Mouse (Mus musculus) erythroblast, embryonic 14.5 days (primary cell): Measurements from ENCODE around the gene Ywhag. TPM values are rescaled to one million over a fixed set of nuclear protein-coding genes. Genes with fewer than 3 reads are reported as not detected.

Experiments used
- H3K27me3 ChIP-seq: 2 replicates; pipeline ENCODE4 v1.6.1; 2012; ENCODE audit warnings: inconsistent platforms; ENCODE audit not compliant: control insufficient read depth
- H3K36me3 ChIP-seq: 2 replicates; pipeline ENCODE4 v1.6.1; 2012; ENCODE audit warnings: mild to moderate bottlenecking, inconsistent platforms; ENCODE audit not compliant: control insufficient read depth
- H3K4me1 ChIP-seq: 2 replicates; pipeline ENCODE4 v1.6.1; 2012; ENCODE audit warnings: inconsistent platforms; ENCODE audit not compliant: control insufficient read depth
- H3K4me3 ChIP-seq: replicated peaks from 2 replicates; pipeline ENCODE3; 2012; ENCODE audit warnings: moderate library complexity, mild to moderate bottlenecking, inconsistent platforms
- H3K9me3 ChIP-seq: 2 replicates; pipeline ENCODE4 v1.6.1; 2012; ENCODE audit warnings: low read length, inconsistent platforms, mixed read lengths; ENCODE audit not compliant: control insufficient read depth
- GATA1 ChIP-seq: IDR thresholded peaks from 2 replicates; pipeline ENCODE4 v1.6.1; 2012; ENCODE audit warnings: low read length, inconsistent platforms, mixed read lengths
- TAL1 ChIP-seq: IDR thresholded peaks from 3 replicates; pipeline ENCODE4 v1.6.1; 2012; ENCODE audit warnings: low read length, inconsistent platforms, mixed read lengths
- polyA plus RNA-seq: library from polyadenylated mRNA; stranded (reverse); fragments of >175 nt; gene quantifications from 2 replicates; pipeline ENCODE4 v1.2.3, GENCODE M21; 2012

Gene Ywhag
- polyA plus RNA-seq, 1 experiment = 5.6 TPM

DNA sequence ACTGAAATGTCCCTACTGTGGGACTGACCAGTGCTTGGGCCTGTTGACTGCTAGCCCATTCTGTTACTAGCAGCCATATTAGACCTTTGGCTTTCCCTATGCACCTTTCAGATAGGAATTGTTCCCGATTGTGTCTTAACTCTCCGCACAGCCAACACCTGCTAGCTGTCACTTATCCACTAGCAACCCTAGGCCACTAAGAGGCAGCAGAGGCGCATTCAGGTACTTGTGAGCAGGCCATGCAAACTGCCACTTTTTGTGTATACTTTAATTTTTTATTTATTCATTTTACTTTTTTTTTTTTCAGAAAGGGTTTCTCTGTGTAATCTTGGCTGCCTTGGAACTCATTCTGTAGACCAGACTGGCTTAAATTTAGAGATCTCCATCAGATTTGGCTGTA is 33.7 kb downstream of the Ywhag start:
- Histone ChIP-seq H3K9me3 (no peaks in the 10 kb centered on the region; the same call in 1 of the 2 replicates), H3K4me3 (no peak overlapping the region), H3K27me3 (peaks cover 6% of the 10 kb centered on the region; the same call in 1 of the 2 replicates), H3K36me3 (peaks cover under 1% of the 10 kb centered on the region; the same call in 1 of the 2 replicates), H3K4me1 (peaks cover 8% of the 10 kb centered on the region)
- TF ChIP-seq GATA1 = no peak
- TF ChIP-seq TAL1 = no peak

GRCm38 (mm10) chr5:135899833-135900232 is 34.6 kb downstream of the Ywhag start:
- no peak for TF ChIP-seq GATA1
- TF ChIP-seq TAL1 = no peak
- Histone ChIP-seq H3K36me3 (no peaks in the 10 kb centered on the region), H3K9me3 (no peaks in the 10 kb centered on the region; the same call in 1 of the 2 replicates)

DNA sequence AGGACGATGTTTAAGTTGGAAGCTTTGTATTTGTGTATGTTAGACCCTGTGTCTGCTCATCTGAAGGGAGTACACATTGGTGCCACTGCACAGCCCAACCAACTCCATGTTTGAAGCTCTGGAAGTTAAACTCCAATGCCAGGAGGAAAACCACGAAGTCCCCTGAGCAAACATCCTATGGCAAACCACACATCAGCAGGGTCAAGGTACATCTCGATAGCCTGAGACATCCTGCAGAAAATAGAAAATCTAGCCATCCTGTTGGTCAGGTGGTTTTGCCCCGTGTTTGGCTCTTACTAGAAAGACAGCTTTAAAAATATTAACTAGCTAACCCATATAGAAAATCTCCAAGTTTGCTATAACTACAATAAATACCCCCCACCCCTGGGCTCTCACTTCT is 35.4 kb downstream of the Ywhag start:
- Histone ChIP-seq H3K4me3 (no peak overlapping the region), H3K4me1 (peaks cover 8% of the 10 kb centered on the region)
- TF ChIP-seq TAL1 (no peak), GATA1 (no peak)

More at GRCm38 (mm10) chr5:135899833-135900232, 34.6 kb downstream of the Ywhag start:
- Histone ChIP-seq H3K27me3 (peaks cover 6% of the 10 kb centered on the region; the same call in 1 of the 2 replicates), H3K4me1 (peaks cover 8% of the 10 kb centered on the region), H3K4me3 (no peak overlapping the region)

GRCm38 (mm10) chr5:135898028-135898427 is 36.4 kb downstream of the Ywhag start:
- Histone ChIP-seq H3K27me3 (peaks cover 3% of the 10 kb centered on the region), H3K36me3 (no peaks in the 10 kb centered on the region), H3K4me1 (no peaks in the 10 kb centered on the region), H3K9me3 (no peaks in the 10 kb centered on the region; the same call in 1 of the 2 replicates), H3K4me3 (no peak overlapping the region)
- TF ChIP-seq GATA1 = no peak

More for the DNA sequence above, 35.4 kb downstream of the Ywhag start:
- Histone ChIP-seq H3K9me3 (no peaks in the 10 kb centered on the region; the same call in 1 of the 2 replicates), H3K36me3 (no peaks in the 10 kb centered on the region), H3K27me3 (peaks cover 6% of the 10 kb centered on the region; the same call in 1 of the 2 replicates)

GRCm38 (mm10) chr5:135894958-135895357 is 39.5 kb downstream of the Ywhag start:
- TF ChIP-seq TAL1 = no peak
- TF ChIP-seq GATA1 = no peak
- Histone ChIP-seq H3K36me3 (no peaks in the 10 kb centered on the region), H3K9me3 (no peaks in the 10 kb centered on the region), H3K4me3 (no peak overlapping the region), H3K27me3 (peaks cover 27% of the 10 kb centered on the region), H3K4me1 (no peaks in the 10 kb centered on the region)

DNA sequence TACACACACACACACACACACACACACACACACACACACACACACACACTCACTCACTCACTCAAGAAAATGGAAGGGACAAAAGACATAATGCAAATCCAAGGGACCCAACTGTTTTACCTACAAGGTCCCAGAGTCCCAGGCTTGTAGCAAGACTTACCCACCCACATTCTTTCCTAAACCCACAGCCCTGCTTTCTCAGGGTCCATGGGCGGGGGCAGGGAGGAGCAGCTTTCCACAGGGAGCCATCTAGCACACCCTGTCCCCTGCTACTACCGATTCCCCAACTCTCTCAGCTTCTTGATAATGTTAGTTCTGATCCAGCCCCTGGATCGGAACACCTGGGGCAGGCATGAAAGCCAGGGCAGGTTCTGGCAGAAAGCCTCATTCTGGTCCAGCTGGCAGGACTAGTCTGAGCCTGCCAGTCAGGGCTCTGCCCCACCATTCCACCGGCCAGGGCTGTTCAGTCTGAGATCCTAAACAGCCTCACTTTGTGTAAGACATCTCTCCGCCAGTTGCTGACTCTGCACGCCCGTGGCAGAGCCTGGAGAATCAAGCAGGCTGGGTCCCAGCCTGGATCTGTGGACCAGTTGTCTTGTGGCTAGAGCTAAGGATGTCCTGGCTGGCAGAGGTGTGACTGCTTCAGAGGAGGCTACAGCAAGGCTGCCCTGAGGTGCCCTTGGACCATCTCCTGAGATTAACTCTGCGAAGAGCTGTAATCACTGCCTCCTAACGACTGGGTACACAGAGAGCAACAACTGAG is 41.6 kb downstream of the Ywhag start:
- H3K36me3 ChIP-seq = no peaks in the 10 kb centered on the region
- H3K4me3 ChIP-seq = no peak overlapping the region
- no peaks in the 10 kb centered on the region for H3K9me3 ChIP-seq
- TF ChIP-seq GATA1 (no peak), TAL1 (no peak)
- H3K4me1 ChIP-seq = no peaks in the 10 kb centered on the region
- peaks cover 47% of the 10 kb centered on the region for H3K27me3 ChIP-seq

DNA sequence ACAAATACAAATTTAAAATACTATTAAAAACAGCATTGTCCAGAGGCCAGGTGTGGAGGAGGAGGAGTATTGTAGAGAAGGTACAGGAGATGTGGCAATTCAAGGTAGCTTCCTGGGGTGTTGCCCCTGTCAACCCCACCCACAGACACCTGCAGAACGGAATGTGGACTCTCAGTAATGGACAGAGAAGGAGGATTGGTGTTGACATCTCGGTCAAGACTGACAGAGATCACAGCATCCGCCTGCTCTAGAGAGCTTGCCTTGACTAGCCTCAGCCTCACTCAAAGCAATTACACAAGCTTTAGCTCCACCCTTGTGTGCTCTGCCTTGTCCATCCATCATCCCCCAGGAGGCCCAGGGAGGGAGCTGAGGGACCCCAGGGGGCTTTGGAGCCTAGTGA is 43.5 kb downstream of the Ywhag start:
- no peaks in the 10 kb centered on the region for H3K36me3 ChIP-seq
- H3K27me3 ChIP-seq = peaks cover 61% of the 10 kb centered on the region

GRCm38 (mm10) chr5:135890323-135890722 is 44.1 kb downstream of the Ywhag start:
- peaks cover 65% of the 10 kb centered on the region for H3K27me3 ChIP-seq
- no peak overlapping the region for H3K4me3 ChIP-seq

More for the DNA sequence above, 43.5 kb downstream of the Ywhag start:
- no peak overlapping the region for H3K4me3 ChIP-seq
- no peak for TF ChIP-seq TAL1
- no peak for TF ChIP-seq GATA1
- H3K9me3 ChIP-seq = no peaks in the 10 kb centered on the region
- no peaks in the 10 kb centered on the region for H3K4me1 ChIP-seq

DNA sequence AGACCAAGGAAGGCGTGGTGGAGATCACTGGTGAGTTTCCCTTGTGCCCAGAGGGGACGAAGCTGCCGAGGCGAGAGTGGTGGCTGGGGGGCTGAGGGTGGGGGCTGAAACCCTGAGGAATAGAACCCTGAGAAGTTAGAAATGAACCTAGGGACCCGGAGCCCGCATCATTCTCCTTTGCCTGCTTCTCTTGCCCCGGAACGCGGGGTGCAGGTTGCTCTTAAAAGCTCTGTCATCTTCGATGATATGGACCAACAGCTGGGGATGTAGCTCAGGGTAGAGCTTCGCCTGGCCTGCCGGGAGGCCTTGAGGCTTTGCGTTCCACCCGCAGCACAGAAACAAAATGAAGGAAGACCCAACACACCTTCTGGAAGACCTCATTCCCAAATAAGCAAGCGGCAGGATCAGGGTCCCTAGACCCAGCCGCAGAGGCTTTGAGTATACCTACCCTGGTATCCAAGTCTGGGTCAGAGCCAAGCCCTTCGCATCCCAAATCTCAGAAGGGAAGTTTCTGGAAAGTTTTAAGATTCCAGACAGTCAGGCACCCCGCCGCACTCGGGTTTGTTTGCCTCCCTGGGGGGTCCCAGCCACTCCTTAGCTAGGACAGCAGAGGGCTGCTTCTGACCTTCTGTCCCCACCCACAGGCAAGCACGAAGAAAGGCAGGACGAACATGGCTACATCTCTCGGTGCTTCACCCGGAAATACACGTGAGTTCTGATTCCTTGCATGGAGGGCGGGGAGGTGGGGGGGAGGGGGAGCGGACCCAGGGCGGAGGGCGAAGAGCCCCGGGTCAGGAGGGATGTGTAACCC is 45.8 kb downstream of the Ywhag start:
- no peak overlapping the region for H3K4me3 ChIP-seq
- no peak for TF ChIP-seq GATA1
- no peak for TF ChIP-seq TAL1
- H3K27me3 ChIP-seq = peaks cover 67% of the 10 kb centered on the region
- no peaks in the 10 kb centered on the region for H3K9me3 ChIP-seq
- H3K36me3 ChIP-seq = no peaks in the 10 kb centered on the region
- H3K4me1 ChIP-seq = no peaks in the 10 kb centered on the region

More at GRCm38 (mm10) chr5:135890323-135890722, 44.1 kb downstream of the Ywhag start:
- TF ChIP-seq TAL1 (no peak), GATA1 (no peak)
- no peaks in the 10 kb centered on the region for H3K9me3 ChIP-seq
- H3K36me3 ChIP-seq = no peaks in the 10 kb centered on the region
- H3K4me1 ChIP-seq = no peaks in the 10 kb centered on the region
